Mouse (Mus musculus) lung, postnatal 36 days (tissue): Measurements from ENCODE around the gene Skap1.
A peak's percentile ranks its signal among the peaks of the same experiment; 100 is the strongest.

Source experiments
- DNase-seq: peaks from one replicate; pipeline ENCODE4 v3.0.0; 2022; ENCODE audit warnings: mixed read lengths

The Skap1 gene

GRCm38 (mm10) chr11:96466382-96466781 lies 2.0 kb downstream of the Skap1 start:
- DNase-seq, result no peak

GRCm38 (mm10) chr11:96466987-96467386 lies 2.6 kb downstream of the Skap1 start:
- peak; percentile 18 for DNase-seq

- DNase-seq, result no peak
Observed at GRCm38 (mm10) chr11:96468048-96468745, 3.8 kb downstream of the Skap1 start.

- DNase-seq, result no peak
Observed at GRCm38 (mm10) chr11:96482711-96483110, 18.3 kb downstream of the Skap1 start.

GRCm38 (mm10) chr11:96483179-96483578 lies 18.8 kb downstream of the Skap1 start:
- no peak for DNase-seq

- DNase-seq, result no peak
Observed at GRCm38 (mm10) chr11:96498481-96498880, 34.1 kb downstream of the Skap1 start.

- no peak for DNase-seq
Observed at GRCm38 (mm10) chr11:96501042-96501441, 36.6 kb downstream of the Skap1 start.

GRCm38 (mm10) chr11:96502948-96503347 lies 38.6 kb downstream of the Skap1 start:
- DNase-seq, result peak; percentile 7

GRCm38 (mm10) chr11:96504509-96505119 lies 40.2 kb downstream of the Skap1 start:
- DNase-seq, result no peak

- no peak for DNase-seq
Observed at GRCm38 (mm10) chr11:96505841-96506240, 41.4 kb downstream of the Skap1 start.

GRCm38 (mm10) chr11:96515164-96515563 lies 50.8 kb downstream of the Skap1 start:
- no peak for DNase-seq

- DNase-seq, result no peak
Observed at GRCm38 (mm10) chr11:96524541-96524940, 60.1 kb downstream of the Skap1 start.

GRCm38 (mm10) chr11:96526137-96526621 lies 61.8 kb downstream of the Skap1 start:
- DNase-seq, result no peak

GRCm38 (mm10) chr11:96531757-96532433 lies 67.5 kb downstream of the Skap1 start:
- no peak for DNase-seq

- no peak for DNase-seq
Observed at GRCm38 (mm10) chr11:96534531-96534930, 70.1 kb downstream of the Skap1 start.

GRCm38 (mm10) chr11:96536146-96536545 lies 71.8 kb downstream of the Skap1 start:
- DNase-seq, result peak; percentile 58

GRCm38 (mm10) chr11:96542003-96542402 lies 77.6 kb downstream of the Skap1 start:
- no peak for DNase-seq

GRCm38 (mm10) chr11:96542561-96542960 lies 78.2 kb downstream of the Skap1 start:
- DNase-seq, result no peak

GRCm38 (mm10) chr11:96546428-96546827 lies 82.0 kb downstream of the Skap1 start:
- no peak for DNase-seq

GRCm38 (mm10) chr11:96550960-96551703 lies 86.7 kb downstream of the Skap1 start:
- DNase-seq, result no peak

GRCm38 (mm10) chr11:96553091-96553490 lies 88.7 kb downstream of the Skap1 start:
- peak; percentile 72 for DNase-seq

- no peak for DNase-seq
Observed at GRCm38 (mm10) chr11:96560229-96560628, 95.8 kb downstream of the Skap1 start.

GRCm38 (mm10) chr11:96564088-96564487 lies 99.7 kb downstream of the Skap1 start:
- no peak for DNase-seq
